Mouse (Mus musculus) liver, embryonic 14.5 days (tissue): ENCODE measurements around the gene Gm20547. TPM values are rescaled to one million over a fixed set of nuclear protein-coding genes. Genes with fewer than 3 reads are reported as not detected.

Experiments
- ATAC-seq: fragments of 200-750 bp; cut with Nextera tagmentation; 2 replicates; pipeline ENCODE4 v1.8.0; 2017; ENCODE audit warnings: moderate number of reproducible peaks, mild to moderate bottlenecking, moderate library complexity; ENCODE audit not compliant: insufficient read depth
- DNase-seq, 3 experiments: peaks; one replicate each; pipeline ENCODE4 v3.0.0-alpha.2; 2012 to 2013; ENCODE audit warnings: low read depth in 3 of 3, low spot score in 3 of 3
- H3K27ac ChIP-seq: fragments of 300-500 bp; sonication (generic); 2 replicates; pipeline ENCODE4 v1.5.1; 2014; ENCODE audit warnings: moderate library complexity, mild to moderate bottlenecking, control low read depth, inconsistent platforms
- H3K27me3 ChIP-seq: fragments of 300-500 bp; sonication (generic); 2 replicates; pipeline ENCODE4 v1.6.1; 2014; ENCODE audit warnings: mild to moderate bottlenecking, low read length, moderate library complexity; ENCODE audit not compliant: control insufficient read depth, insufficient read depth
- H3K36me3 ChIP-seq: fragments of 300-500 bp; sonication (generic); replicated peaks from 2 replicates; pipeline ENCODE4 v1.6.1; 2014; ENCODE audit warnings: low read depth; ENCODE audit not compliant: control insufficient read depth, insufficient read depth
- H3K4me1 ChIP-seq, 2 experiments: fragments of 200-500 bp in 1 of 2; fragments of 300-500 bp in 1 of 2; sonication (generic) in 1 of 2; replicated peaks; 2 replicates each; pipeline ENCODE4 v1.6.1; 2012 to 2014; ENCODE audit warnings: antibody characterized with exemption in 1 of 2, inconsistent platforms in 1 of 2, low read length in 1 of 2; ENCODE audit not compliant: control insufficient read depth in 2 of 2, insufficient read depth in 2 of 2
- H3K4me2 ChIP-seq: fragments of 300-500 bp; sonication (generic); 2 replicates; pipeline ENCODE4 v1.6.1; 2014; ENCODE audit warnings: low read depth, mild to moderate bottlenecking, control low read depth, moderate library complexity
- H3K4me3 ChIP-seq, 2 experiments: fragments of 200-500 bp in 1 of 2; fragments of 300-500 bp in 1 of 2; sonication (generic) in 1 of 2; 2 replicates each; pipeline ENCODE4 v1.5.1; 2012 to 2014; ENCODE audit warnings: low read depth in 2 of 2, low read length in 2 of 2, mild to moderate bottlenecking in 2 of 2, control low read depth in 1 of 2, inconsistent platforms in 1 of 2, moderate library complexity in 1 of 2; ENCODE audit not compliant: insufficient read depth in 1 of 2
- H3K9ac ChIP-seq: fragments of 300-500 bp; sonication (generic); replicated peaks from 2 replicates; pipeline ENCODE4 v1.6.1; 2014; ENCODE audit warnings: mild to moderate bottlenecking, control low read depth, moderate library complexity
- H3K9me3 ChIP-seq: fragments of 300-500 bp; sonication (generic); 2 replicates; pipeline ENCODE4 v1.6.1; 2016; ENCODE audit warnings: low read length, mixed read lengths; ENCODE audit not compliant: control insufficient read depth
- CTCF ChIP-seq: IDR thresholded peaks from 2 replicates; pipeline ENCODE4 v1.5.1; 2016; ENCODE audit warnings: antibody characterized with exemption, low read depth, control low read depth
- EP300 ChIP-seq: IDR thresholded peaks from 2 replicates; pipeline ENCODE4 v1.6.1; 2016; ENCODE audit warnings: antibody characterized with exemption, low read depth
- whole genome bisulfite sequencing: fragments of 180-500 bp; shearing (Covaris S2); extraction: QIAGEN DNeasy Blood & Tissue Kit; methylation state at CpG from one replicate; pipeline ENCODE4 v1.1.7; 2014; ENCODE audit not compliant: insufficient replicate concordance; 5-methylcytosine and 5-hydroxymethylcytosine counted together
- polyA plus RNA-seq, 2 experiments: library from polyadenylated mRNA; depleted of rRNA in 1 of 2; stranded (reverse) in 1 of 2; unstranded in 1 of 2; fragments of >200 nt; fragmentation: Nextera tagmentation in 1 of 2; extraction: Ambion mirVana in 1 of 2; gene quantifications; 2 replicates each; pipeline versions ENCODE4 v1.2.1 to v1.2.3; 2012 to 2014

Gene Gm20547
- polyA plus RNA-seq, 2 experiments, result 0.02 TPM; not detected in 1

GRCm38 (mm10) chr17:34891377-34891776 lies 9.5 kb upstream of the Gm20547 start:
- Histone ChIP-seq H3K4me2 (no peak overlapping the region), H3K4me3 (no peak overlapping the region), H3K4me1 (peaks cover 3 to 10% of the 10 kb centered on the region in 2 experiments), H3K27me3 (no peaks in the 10 kb centered on the region), H3K9ac (no peak overlapping the region), H3K36me3 (no peaks in the 10 kb centered on the region), H3K9me3 (no peaks in the 10 kb centered on the region), H3K27ac (no peak overlapping the region)
- TF ChIP-seq EP300 (no peak), CTCF (peak; percentile 57)
- DNase-seq, result no peak
- WGBS, result 85% methylated on average over 2 of the region's 2 CpGs
- ATAC-seq, result no peak

GRCm38 (mm10) chr17:34890074-34890743 lies 8.4 kb upstream of the Gm20547 start:
- H3K4me2 ChIP-seq, result no peak overlapping the region
- H3K9ac ChIP-seq, result no peak overlapping the region
- WGBS, result 76% methylated on average over 12 of the region's 12 CpGs
- no peak for ATAC-seq
- H3K4me3 ChIP-seq, result no peak overlapping the region
- H3K27ac ChIP-seq, result no peak overlapping the region
- peaks cover 3 to 13% of the 10 kb centered on the region in 2 experiments for H3K4me1 ChIP-seq
- no peaks in the 10 kb centered on the region for H3K36me3 ChIP-seq
- no peak for DNase-seq
- no peaks in the 10 kb centered on the region for H3K27me3 ChIP-seq
- no peaks in the 10 kb centered on the region for H3K9me3 ChIP-seq
- TF ChIP-seq CTCF (no peak), EP300 (no peak)

DNA sequence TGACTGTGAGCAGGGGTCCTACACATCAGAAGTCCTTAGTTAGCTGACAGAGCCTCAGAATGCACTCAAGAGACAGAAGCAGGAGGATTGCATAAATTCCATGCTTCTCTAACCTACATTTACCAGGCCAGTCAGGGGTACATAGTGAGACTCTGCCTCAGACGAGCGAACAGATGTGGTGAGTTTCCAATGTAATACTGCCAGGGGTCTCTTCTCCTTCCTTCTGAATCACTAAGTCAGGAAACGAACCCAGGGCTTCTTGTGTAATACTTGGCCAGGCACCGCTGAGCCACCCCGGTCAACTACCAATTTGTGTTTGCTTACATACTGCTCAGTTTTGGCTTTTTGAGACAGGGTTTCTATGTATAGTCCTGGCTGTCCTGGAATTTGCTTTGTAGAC lies 6.1 kb upstream of the Gm20547 start:
- H3K27me3 ChIP-seq, result no peaks in the 10 kb centered on the region
- H3K36me3 ChIP-seq, result no peaks in the 10 kb centered on the region
- no peaks in the 10 kb centered on the region for H3K9me3 ChIP-seq
- H3K9ac ChIP-seq, result no peak overlapping the region
- no peak overlapping the region for H3K4me3 ChIP-seq
- DNase-seq (no peak), ATAC-seq (no peak)
- no peak overlapping the region for H3K27ac ChIP-seq
- 54% methylated on average over 5 of the region's 5 CpGs for WGBS
- TF ChIP-seq CTCF, result no peak
- no peak for TF ChIP-seq EP300
- H3K4me2 ChIP-seq, result no peak overlapping the region
- peaks cover 0 to 20% of the 10 kb centered on the region in 2 experiments; a peak in 3 of 4 replicates for H3K4me1 ChIP-seq

DNA sequence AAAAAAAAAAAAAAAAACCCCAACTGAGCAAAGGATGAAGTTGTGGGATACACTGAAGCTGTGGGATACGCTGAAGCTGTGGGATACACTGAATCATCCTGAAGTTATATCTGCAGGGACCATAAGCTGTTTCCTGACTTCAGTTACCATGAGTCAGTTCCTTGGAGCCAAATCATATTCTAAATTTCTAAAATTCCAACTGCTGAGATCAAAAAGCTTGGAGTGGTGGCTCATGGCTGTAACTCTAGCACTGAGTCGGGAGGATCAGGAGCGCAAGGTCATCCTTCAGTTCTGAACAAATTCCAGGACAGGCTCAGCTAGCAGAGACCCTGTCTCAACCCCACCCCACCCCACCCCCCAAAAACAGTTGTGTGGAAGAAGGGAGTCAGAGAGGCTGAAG lies 3.8 kb upstream of the Gm20547 start:
- no peak for ATAC-seq
- H3K36me3 ChIP-seq, result no peaks in the 10 kb centered on the region
- no peak overlapping the region for H3K4me3 ChIP-seq
- no peak overlapping the region for H3K9ac ChIP-seq
- WGBS, result 93% methylated on average over 3 of the region's 3 CpGs
- DNase-seq, result no peak
- no peak overlapping the region for H3K4me2 ChIP-seq
- TF ChIP-seq CTCF (no peak), EP300 (no peak)
- no peak overlapping the region for H3K27ac ChIP-seq
- H3K9me3 ChIP-seq, result no peaks in the 10 kb centered on the region
- no peaks in the 10 kb centered on the region for H3K27me3 ChIP-seq
- peaks cover 0 to 22% of the 10 kb centered on the region in 2 experiments; a peak in 2 of 4 replicates for H3K4me1 ChIP-seq

DNA sequence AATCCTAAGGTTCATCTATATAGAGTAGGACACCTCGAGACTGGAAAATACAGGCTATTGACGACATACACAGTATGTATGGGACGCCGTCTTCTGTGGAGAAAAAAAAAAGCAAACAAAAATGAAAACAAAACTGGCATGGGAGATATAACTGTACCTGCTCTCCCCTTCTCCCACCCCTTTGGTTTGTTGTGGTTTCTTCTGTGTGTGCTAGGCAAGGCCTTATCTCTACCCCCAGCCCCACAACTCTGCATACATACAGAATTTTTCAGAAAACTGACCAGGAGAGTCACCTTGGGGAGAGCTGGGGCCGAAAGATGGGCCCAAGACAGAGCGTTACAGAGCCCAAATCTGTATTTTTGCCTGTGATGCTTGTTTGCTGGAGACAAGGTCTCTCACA lies 2.9 kb upstream of the Gm20547 start:
- ATAC-seq, result peak; percentile 18; the same call in 1 of the 2 replicates

More for the DNA sequence above, 2.9 kb upstream of the Gm20547 start:
- Histone ChIP-seq H3K9me3 (no peaks in the 10 kb centered on the region), H3K36me3 (no peaks in the 10 kb centered on the region), H3K27me3 (no peaks in the 10 kb centered on the region), H3K4me3 (no peak overlapping the region), H3K4me2 (no peak overlapping the region), H3K4me1 (peaks cover 0 to 22% of the 10 kb centered on the region in 2 experiments; a peak in 2 of 4 replicates), H3K9ac (no peak overlapping the region), H3K27ac (no peak overlapping the region)
- DNase-seq, result no peak
- 23% methylated on average over 6 of the region's 6 CpGs for WGBS
- no peak for TF ChIP-seq EP300
- no peak for TF ChIP-seq CTCF
